Mouse (Mus musculus): ENCODE results near the gene Tulp3.

Tulp3 gene

DNA sequence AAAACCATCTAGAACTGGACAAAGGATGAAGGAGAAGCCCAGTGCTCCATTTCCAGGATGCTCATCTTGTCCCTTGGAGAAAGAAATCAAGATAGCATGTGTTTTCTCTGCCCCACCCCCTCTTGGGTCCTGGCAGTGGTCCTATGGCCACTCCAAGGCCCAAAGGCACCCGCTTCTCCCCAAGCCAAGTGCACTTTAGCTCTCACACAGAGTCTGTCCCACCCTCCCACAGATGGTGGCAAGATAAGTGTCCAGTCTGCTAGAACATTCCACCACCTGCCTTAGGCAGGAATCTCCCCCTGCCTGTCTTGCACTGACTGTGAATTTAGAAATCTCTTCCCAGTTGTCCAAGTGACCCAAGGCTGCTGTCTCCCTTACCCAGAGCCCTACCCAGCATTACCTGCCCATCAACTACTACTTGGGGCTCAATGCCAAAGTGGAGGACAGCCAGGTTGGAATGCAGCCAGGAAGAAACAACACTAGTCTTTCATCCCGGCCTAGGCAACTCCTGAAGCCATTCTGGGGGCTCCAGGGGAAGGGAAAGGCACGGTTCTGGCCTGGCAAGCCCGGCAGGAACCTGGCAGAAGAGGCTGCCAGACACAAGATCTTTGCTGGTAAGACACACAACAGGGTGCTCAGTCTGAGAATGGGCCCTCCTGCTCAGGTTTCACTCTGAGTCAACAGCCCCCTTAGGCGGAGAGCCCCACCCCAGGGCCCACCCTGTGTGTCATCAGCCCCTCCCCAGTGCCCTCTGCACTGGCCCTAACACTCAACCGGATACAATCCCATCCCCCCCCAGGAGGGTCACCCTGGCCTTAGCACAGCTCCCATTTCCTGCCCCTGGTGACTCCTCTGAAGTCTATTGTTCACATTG is 59.5 kb downstream of the Tulp3 start:
- DNase-seq: peak; percentile 75

DNA sequence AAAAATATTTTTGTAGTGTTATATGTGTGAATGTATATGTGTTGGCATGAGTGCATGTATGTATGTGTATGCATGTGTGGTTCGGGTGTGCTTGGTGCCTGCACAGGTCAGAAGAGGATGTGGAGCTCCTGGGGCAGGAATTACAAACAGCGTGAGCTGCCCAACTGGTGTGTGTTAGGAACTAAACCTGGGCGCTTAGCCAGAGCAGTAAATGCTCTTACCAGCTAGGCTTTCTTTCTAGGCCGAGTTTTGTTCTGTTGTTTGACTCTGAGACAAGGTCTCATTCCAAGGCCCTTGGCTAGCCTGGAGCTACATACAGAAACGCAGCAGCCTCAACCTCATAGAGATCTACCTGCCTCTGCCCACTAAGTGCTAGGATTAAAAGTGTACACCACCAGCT is 64.4 kb downstream of the Tulp3 start:
- DNase-seq: no peak

DNA sequence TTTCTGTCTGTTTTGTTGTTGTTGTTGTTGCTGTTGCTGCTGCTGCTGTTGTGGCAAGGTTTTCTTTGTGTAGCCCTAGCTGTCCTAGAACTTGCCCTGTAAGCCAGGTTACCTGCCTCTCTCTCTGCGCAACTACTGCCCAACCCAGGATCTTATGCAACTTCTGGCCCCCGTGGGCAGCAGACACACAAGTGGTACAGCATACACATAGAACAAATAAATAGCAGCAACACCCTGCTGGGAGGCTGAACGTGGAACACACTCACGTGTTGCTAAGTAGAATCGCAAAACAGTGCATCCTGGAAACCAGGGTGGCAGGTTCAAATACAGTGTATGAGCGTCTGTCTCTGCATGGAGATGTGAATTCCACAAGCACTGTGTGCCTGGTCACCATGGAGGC is 67.0 kb downstream of the Tulp3 start:
- no peak for DNase-seq

DNA sequence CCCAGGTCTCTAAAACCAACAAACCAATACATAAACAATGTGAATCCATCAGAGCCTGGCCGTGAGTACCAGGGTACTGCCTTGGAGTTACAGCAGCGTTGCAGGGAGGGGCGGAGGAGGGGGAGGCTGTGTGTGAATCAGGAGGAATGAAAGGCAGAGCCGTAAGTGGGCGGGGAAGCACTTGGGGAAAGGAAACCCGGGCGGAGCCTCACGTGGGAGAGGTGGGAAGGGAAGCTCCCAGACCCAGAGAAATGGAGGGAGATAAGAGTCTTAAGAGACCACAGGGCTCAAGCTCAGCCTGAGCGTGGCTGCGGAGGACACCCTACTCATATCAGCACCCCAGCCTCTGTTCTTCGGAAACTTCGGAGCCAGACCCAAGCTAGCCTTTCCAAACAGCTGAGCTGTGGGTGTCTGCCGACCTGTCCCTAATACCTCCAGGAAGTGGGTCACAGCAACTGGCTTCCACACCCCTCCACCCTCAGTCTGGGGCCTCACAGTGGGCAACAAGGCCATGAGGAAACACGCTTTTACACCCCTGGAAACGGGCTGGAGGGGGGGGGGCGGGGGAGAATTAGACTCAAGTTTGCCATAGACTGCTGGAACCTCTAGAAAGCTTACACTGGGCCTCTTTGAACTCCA is 69.7 kb downstream of the Tulp3 start:
- peak; percentile 40 for DNase-seq

DNA sequence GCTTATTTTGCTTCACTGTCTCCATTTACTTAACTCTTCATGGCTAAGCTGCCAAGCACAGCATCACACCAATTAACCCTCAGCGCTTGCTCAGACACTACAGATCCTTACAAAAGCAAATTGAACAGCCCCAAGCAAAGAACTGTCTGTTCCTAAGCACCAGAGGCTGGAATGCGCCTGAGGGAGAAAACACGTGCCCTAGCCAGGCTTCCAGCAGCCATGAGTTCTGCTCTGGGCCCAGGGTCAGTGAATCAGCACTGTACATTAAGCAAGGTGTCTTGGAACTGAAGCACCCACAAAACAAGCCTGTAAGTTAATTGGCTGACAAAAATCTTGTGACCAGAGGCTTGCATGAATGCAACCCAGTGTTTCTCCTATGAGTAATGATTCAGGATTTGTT is 73.5 kb downstream of the Tulp3 start:
- DNase-seq: no peak

DNA sequence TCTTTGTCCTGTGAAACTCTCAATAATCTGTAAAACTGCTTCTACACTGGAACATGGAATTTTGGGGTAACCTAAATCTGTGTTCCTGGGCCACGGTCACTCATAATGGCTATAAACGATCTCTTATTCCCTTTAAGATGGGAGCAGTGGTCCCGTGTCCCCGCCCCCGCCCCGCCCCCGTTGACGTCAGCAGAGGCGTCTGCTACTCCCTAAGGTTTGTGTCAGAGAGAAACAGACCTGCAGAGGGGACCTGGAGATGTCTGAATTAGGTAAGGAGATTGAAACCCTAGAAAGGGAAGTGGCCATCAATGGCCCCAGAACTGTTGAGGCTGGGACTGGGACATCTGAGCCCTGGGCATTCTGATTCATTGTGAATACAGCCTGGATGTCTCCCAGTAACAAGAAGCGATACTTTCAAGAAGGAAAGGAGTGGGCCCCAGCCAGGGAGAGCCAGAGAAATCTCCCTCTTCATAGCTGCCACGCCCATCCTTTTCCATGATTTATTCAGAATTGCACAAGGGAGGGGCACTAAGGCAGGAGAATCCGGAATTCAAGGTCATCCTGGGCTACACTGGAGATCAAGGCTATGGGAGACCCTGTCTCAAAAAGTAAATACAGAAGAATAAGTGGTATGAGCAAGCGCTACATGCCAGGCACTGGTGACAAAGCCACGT is 75.0 kb downstream of the Tulp3 start:
- no peak for DNase-seq

DNA sequence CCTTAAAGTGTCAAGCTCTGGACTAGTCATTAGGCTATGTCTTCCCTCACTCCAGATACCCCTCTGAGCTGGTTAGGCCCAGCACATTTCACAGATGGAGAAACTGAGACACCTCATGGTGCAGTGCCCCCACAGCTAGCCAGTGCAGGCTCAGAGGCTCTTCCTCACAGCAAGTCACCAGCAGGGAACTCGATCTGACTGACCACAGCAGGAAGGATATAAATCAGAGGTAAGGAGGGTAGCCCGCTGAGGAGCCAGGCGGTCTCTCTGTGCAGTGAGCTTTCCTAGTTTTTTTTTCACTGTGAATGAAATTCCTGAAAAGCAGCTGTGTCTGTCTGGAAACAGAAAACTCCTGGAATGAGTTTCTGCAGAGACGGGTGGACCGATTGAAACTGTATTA is 76.0 kb downstream of the Tulp3 start:
- DNase-seq: no peak

DNA sequence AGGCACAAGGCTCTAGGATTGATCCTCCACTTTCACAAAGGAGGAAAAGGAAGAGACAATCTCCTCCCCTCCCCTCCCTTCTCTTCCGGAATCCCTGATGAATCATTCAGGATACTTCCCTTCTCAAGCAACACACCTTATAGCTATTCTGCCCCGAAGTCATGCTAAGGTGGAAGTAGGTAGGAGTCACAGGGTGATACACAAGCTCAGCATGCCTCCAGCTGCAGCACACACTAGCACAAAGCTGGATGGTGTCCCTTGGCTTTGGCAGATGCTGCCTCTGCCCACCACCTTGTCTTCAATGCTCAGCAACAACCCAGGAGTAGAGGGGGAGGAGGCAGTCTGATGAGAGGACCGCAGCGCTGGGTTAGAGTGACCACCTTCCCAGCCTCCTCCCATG is 76.6 kb downstream of the Tulp3 start:
- DNase-seq: no peak

DNA sequence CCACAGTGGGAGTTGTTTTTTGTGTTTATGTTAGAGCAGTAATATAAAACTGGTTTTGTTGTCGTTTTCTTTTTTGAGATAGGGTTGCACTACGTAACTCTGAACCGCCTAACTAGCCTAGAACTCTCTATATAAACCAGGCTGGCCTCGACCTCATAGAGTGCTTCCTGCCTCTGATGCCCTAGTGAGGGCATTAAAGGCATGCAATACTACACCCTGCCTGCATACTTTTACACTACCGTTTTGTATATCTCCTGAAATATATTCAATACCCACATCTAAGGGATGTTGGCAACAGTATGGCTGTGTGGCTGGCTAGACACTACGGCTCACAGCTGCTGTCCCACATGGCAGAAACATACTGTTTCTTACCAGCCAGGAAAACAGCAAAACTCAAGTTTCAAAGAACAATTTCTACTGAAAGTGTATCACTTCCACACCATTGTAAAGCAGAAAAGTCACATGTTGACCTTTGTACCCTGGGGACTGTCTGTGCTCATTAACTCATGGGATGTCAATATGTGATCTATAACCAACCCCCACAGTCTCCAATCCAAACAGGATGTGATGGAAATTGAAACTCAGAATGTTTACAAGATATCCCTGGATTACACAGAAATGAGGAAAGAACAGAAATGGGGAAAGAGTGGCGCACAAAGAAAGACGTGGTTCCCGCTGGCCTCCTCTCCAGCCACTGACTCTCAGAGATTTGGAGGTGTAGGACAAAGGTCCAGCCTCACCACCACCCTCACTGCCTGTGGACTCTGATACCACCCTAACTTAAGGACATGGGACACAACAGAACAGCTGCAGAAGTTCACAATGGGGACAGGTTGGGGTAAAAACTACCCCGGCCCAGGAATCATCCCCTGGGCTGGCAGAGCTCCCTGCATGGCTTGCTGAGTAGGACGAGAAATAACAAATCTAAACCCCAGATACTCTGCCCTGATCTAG is 78.2 kb downstream of the Tulp3 start:
- no peak for DNase-seq

DNA sequence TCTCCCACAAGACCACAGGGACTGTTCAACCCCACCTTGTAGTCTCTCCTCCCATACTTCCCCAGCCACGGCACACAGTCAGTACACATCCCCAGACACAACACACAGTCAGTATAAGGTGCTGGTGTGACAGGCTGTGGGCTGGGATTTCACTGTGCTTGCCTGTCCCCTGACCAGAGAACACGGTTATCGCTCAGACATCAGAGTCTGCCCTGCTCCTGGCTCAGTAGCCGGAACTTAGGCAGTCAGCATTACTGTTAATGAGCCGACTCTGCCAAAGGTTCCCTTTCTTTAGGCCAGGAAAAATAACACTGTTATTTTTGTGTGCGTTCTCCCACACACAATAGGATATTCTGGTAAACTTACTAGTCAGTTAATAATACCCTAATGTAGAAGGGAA is 79.3 kb downstream of the Tulp3 start:
- DNase-seq: no peak

DNA sequence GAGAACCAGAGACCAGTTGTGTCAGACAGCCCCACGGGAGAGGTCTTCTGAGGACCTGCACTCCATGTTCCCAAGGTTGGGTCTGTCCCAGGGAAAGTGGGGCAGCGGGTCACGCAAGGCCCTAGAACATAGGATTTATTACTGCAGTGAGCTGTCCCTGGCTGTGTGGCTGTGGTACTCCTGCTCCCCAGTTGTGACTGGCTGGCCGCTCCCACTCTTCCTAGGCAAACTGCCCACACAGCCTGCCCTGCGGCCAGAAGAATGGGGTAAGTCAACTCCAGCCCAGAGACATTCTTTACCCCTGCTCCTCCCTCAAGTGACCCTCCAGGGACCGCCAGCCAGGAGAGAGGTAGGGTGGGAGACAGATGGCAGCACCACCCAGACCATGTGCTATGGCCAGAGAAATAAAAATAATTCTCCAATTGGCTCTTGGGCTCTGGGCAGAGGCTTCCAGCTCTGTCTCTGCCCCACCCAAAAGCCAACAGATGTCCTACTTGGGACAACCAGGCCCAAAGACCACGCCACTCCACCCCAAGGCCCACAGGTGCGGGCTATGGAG is 80.1 kb downstream of the Tulp3 start:
- no peak for DNase-seq

DNA sequence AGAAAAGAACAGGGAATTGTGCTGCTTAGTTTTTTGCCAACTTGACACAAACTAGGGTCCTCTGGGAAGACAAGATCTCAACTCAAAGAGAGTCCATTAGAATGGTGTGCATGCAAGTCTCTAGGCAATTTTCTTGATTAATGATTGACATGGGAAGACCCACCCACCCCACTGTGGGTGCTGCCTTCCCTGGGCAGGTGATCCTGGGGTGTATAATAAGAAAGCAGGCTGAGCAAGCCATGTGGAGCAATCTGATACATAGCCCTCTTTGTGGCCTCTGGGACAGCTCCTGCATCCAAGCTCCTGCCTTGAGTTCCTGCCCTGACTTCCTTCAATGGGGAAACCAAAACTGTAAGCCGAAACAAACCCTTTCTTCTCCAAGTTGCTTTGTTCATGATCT is 82.1 kb downstream of the Tulp3 start:
- no peak for DNase-seq

DNA sequence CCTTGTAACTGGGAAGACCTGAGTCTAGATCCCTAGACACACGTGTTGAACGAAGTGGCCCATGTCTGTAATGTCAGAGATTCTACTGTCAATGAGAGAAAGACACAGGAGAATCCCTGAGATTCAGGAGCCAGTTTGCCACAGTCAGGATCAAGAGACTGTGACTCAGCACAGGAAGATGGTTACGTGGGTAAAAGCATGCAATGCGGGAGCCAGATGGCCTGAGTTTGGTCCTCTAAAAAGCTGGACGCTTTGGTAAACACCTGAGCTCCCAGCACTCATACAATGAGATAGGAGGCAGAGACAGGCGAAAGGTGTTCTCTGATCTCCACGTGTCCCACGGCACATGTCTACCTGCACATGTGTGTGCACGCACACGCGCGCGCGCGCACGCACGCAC is 82.9 kb downstream of the Tulp3 start:
- DNase-seq: no peak

Data from kidney, adult 11 months (tissue).